8 mouse cellular contexts compared by ENCODE assay signal in the genomic region with DNA sequence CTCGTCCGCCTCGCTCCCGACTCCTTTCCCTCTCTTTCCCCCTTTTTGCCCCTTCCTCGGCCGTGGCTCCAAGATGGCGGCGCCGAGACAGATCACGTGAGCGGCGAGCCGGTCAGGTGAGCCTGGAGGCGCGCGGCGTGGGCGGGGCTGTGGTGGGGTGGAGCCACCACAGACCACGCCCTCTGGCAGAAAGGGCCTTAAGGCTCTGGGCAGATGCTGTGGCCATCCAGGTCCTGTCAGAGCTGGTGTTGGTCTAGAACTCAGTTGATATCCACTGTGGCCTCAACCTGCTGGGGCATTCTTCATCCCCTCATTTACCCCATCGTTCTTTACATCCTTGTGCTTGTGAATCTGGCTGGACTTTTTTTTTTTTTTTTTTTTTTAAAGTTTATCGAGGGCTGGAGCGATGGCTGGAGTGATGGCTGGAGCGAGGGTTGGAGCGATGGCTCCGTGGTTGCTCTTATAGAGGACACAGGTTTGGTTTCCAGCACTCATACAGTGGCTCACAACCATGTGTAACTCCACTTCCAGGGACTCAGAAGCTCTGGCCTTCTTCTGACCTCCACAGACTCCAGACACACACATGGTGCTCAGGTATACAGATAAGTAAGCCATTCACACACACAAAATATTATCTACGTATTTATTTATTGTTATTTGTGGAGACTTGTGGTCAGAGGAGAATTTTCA. TPM values are rescaled to one million over a fixed set of nuclear protein-coding genes. Genes with fewer than 3 reads are reported as not detected.
DNase-seq lines count a peak whose midpoint lies in the region; ATAC-seq lines count a peak whose summit lies in the region.

TSS of gene Zfp507 (minus strand) at position 98 of the 690 bp plus-strand sequence.

- peak within 1 kb of the TSS; percentile 94 for H3K27ac ChIP-seq in hindbrain, embryonic 13.5 days

- no peaks in the 10 kb centered on the region for H3K27me3 ChIP-seq in hindbrain, embryonic 13.5 days

- peak; percentile 96 for ATAC-seq in hindbrain, embryonic 13.5 days (ENCODE audit: low FRiP score)

- 48% methylated on average over 11 of the region's 26 CpGs for WGBS in hindbrain, embryonic 13.5 days

- no peaks in the 10 kb centered on the region for H3K9me3 ChIP-seq in hindbrain, embryonic 13.5 days

- peak within 1 kb of the TSS; percentile 92 for H3K4me3 ChIP-seq in hindbrain, embryonic 13.5 days

- peaks cover 22% of the 10 kb centered on the region for H3K36me3 ChIP-seq in hindbrain, embryonic 13.5 days

- H3K9ac ChIP-seq in hindbrain, embryonic 13.5 days: peak within 1 kb of the TSS; percentile 98

- H3K4me1 ChIP-seq in hindbrain, embryonic 13.5 days (replicated peaks): peaks cover 13% of the 10 kb centered on the region

- peak within 1 kb of the TSS; percentile 93 for H3K4me2 ChIP-seq in hindbrain, embryonic 13.5 days

- peak; percentile 86 for DNase-seq in T-cell, adult 2 months (ENCODE audit: low spot score)
- peak; percentile 90 to 96 for DNase-seq in cerebellum, postnatal 25 days
- DNase-seq in frontal cortex, postnatal 14 days (ENCODE audit: low spot score in 2 of 2): peak; percentile 81 to 85
- DNase-seq in layer of hippocampus, postnatal 14 days (ENCODE audit: low spot score in 2 of 2): peak; percentile 84 to 88
- DNase-seq in lung, postnatal 10 days: peak; percentile 92
- DNase-seq in retina, adult 2 months (ENCODE audit: low read depth, low spot score): peak; percentile 83
- peak; percentile 84 to 85 for DNase-seq in thymus, postnatal 36 days

RNA-seq across cellular contexts. Expression of gene Zfp507, which starts in this region (rescaled TPM):
- polyA plus RNA-seq in hindbrain, embryonic 13.5 days (2015; fragmentation: Nextera tagmentation; extraction: Ambion mirVana): 16.9 and 18.5 TPM in 2 replicates
- 10 to 100 TPM; 28.3 to 30.5 TPM for total RNA-seq in layer of hippocampus, postnatal 14 days (2021)

Comparison
In these comparisons a context has a peak if more than half of its experiments do, and no peak if none do; other contexts are left out.
1. Peak in every context shown above with its lines: DNase-seq, ATAC-seq, H3K4me3 ChIP-seq and H3K27ac ChIP-seq.